Mouse (Mus musculus) heart, adult 2 months (tissue): ENCODE results near the gene Cdc26.

Source experiments
- CTCF ChIP-seq: fragments of 200-600 bp; IDR thresholded peaks from 2 replicates; pipeline ENCODE4 v1.8.1; 2022; ENCODE audit warnings: antibody characterized with exemption, mild to moderate bottlenecking, moderate library complexity
- EP300 ChIP-seq: fragments of 200-500 bp; IDR thresholded peaks from 2 replicates; pipeline ENCODE4 v1.6.1; 2011; ENCODE audit warnings: low read depth, low read length, control low read depth; ENCODE audit not compliant: insufficient read depth

GRCm38 (mm10) chr4:62374342-62374741 is 34.1 kb downstream of the Cdc26 start:
- TF ChIP-seq CTCF = no peak
- TF ChIP-seq EP300 = no peak
